Mouse (Mus musculus) heart, postnatal 0 days (tissue): ENCODE results near the gene Zfp292.

Source experiments
- CTCF ChIP-seq: IDR thresholded peaks from 2 replicates; pipeline ENCODE4 v1.5.1; 2016; ENCODE audit warnings: antibody characterized with exemption, control low read depth, low read depth
- EP300 ChIP-seq: IDR thresholded peaks from 2 replicates; pipeline ENCODE4 v1.6.1; 2016; ENCODE audit warnings: antibody characterized with exemption, low read depth

DNA sequence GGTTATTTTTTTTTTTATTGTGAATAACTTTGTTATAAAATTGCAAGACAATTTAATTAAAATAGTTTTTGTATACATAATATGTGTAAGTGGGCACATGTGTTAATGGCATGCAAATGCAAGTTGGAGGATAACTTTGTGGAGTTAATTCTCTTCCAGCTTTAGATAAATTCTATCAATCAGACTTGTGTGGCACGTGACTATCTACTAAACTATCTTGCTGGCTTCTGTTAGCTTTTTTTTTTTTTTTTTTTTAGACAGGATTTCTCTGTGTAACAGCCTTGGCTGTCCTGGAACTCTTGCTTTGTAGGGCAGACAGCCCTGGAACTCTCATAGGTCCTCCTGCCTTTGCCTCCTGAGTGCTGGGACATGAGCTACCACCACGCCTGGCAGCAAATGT lies 15.7 kb upstream of the Zfp292 start:
- TF ChIP-seq CTCF, result no peak
- no peak for TF ChIP-seq EP300
